Mouse (Mus musculus) heart, adult 2 months (tissue): ENCODE measurements around the gene Wnt7b.

Experiments
- CTCF ChIP-seq: fragments of 200-600 bp; IDR thresholded peaks from 2 replicates; pipeline ENCODE4 v1.8.1; 2022; ENCODE audit warnings: antibody characterized with exemption, mild to moderate bottlenecking, moderate library complexity
- POLR2A ChIP-seq: fragments of 200-500 bp; IDR thresholded peaks from 2 replicates; pipeline ENCODE4 v1.6.1; 2011; ENCODE audit warnings: mild to moderate bottlenecking, low read depth, low read length, control low read depth; ENCODE audit not compliant: insufficient read depth

DNA sequence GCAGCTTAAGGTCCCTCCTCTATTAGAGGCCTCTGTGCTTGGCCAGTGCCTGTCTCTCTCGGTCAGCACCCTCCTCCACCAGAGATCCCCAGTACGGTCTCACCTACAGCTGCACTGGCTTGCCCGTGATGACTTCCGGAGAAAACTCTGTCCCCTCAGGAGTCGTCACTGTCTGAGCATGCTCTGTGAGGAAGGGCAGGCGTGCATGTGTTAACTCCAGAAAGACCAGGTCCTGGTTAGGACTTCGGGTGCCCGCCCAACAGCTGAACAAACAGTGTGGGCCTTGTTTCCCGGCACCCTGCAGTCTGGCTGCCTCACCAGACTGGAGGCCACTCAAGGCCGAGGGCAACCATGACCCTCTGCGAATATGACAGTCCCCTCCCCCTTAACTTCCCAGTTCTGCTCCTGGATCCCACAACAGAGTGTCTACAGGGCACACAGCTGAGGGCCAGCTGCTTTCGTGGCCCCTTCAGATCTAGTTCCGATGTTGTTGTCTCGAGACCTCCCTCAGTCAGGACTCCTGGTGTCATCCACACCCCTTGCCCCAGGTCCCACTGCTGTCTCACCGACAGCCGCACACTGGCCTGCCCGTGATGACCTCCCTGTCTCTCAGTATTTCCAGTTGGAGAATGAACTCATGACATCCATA is 23.8 kb upstream of the Wnt7b start:
- TF ChIP-seq CTCF (no peak), POLR2A (peak; percentile 61)
